Mouse (Mus musculus) ES-Bruce4 (cell line): Measurements from ENCODE around the gene Trap1.

ENCODE experiments used
- CTCF ChIP-seq: IDR thresholded peaks from one replicate; pipeline ENCODE4 v1.8.1; 2011; ENCODE audit warnings: low read depth, low read length
- EP300 ChIP-seq: IDR thresholded peaks from 2 replicates; pipeline ENCODE4 v1.6.1; 2011; ENCODE audit warnings: low read depth, low read length; ENCODE audit not compliant: insufficient read depth
- POLR2A ChIP-seq: IDR thresholded peaks from one replicate; pipeline ENCODE4 v1.8.1; 2011; ENCODE audit warnings: low read length; ENCODE audit not compliant: insufficient read depth

GRCm38 (mm10) chr16:4027211-4027610 is 50.4 kb downstream of the Trap1 start:
- TF ChIP-seq POLR2A = no peak
- no peak for TF ChIP-seq CTCF
- no peak for TF ChIP-seq EP300
